Mouse (Mus musculus) MEL-GATA-1-ER (cell line): ENCODE data around the gene Orm3.

Experiments
- DNase-seq: peaks from one replicate; pipeline ENCODE4 v3.0.0-alpha.2; 2012; ENCODE audit warnings: low read depth; ENCODE audit errors: extremely low read depth

Gene Orm3

GRCm38 (mm10) chr4:63401620-63402019, 45.7 kb downstream of the Orm3 start:
- DNase-seq = peak; percentile 56

DNA sequence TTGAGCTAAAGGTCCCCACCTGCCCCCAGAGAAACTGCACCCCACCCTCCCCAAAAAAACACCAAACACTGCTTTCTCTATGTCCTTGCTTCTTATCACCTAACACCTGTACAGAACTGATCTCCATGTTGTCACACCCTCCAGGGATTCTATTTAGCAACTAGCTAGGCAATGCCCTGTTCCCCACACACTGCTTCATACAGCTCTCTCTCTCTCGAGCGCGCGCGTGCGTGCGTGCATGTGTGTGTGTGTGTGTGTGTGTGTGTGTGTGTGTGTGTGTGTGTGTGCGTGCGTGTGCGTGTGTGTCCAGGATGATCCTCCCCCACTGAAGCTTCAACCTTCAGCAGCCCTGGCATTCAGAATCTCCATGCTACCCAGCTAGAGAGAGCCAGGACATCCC, 46.1 kb downstream of the Orm3 start:
- no peak for DNase-seq

DNA sequence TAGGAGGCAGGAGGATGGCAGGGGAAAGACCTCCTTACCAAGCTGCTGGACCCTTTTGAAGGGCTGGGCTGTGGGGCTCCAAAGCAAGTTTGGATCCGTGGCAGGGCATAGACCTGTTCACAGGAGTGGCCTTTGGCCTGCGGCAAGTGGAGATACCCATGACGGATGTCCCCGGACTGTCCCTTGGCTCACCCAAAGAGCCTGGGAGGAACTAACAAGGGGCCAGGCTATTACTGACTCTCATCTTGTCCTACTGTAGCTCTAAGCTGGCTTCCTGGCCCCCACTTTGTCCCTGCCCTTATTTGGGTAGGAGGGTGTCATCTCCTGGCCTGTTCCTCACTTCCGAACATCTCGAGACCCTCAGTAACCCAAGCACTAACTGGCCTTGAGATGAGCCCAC, 46.6 kb downstream of the Orm3 start:
- no peak for DNase-seq

DNA sequence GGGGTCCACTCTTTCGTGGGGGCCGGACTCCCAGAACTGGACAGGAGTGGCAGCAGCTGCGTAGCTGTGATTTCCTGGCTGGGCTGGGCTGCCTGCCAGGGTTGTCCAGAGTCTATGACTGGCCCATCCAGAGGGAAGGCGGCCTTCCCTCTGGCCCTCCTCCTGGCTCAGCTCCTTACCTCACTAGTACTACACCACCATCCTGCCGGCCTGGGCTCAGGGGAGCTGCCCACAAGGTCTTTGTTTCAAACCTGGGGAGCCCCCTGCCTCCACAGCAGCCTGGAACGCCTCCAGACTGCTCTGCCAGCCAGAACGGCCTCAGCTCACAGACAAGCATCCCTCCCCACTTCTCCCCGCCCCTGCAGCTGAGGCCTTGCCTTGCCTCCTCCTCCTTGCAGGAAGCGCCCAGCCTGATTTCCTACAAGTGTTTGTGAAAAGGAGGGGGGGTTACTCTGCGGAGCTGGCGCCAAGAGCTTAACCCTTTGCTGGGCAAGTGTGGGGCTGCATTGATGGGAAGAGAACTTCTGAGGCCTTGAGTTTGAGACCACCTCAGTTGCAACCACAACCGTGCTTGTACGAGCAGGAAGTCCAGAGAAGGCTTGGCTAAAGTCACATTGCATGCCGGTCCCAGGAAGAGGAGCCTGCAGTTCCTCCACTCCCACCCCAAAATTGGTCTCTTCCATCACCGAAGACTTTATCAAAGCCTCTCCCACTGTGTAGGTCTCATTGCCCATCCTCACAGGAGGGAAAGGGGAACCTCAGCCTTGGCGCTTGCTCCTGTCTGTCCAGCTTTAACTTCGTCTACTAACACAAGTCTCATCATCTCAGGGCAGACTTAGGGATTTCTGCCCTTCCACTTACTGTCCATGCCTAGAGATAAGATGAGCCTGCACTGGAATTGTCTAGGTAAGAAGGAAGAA, 47.3 kb downstream of the Orm3 start, which contains the start of gene Akna:
Akna (minus strand) TSS at position 315 of the 920 bp plus-strand sequence.
- peak; percentile 59 for DNase-seq

DNA sequence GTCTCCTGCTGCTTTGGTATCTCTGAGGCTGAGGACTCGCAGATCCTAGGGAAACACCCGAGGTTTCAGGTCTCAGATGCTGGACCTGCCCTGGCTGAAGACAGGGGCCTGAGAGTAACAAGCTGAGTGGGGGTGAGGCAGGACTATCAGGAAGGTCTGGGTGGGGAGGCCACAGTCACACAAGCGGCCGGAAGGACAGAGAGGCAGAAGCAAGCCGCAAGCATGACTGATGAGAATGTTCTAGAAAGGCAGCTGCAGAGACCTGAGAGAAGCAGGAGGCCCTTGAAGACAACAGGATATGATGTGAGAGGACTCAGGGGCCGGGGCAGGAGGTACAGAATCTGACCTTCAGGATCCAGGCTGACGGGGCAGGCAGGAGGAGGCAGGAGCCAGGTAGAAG, 48.2 kb downstream of the Orm3 start:
- no peak for DNase-seq

GRCm38 (mm10) chr4:63405051-63405450, 49.1 kb downstream of the Orm3 start:
- no peak for DNase-seq

GRCm38 (mm10) chr4:63405683-63406082, 49.7 kb downstream of the Orm3 start:
- no peak for DNase-seq

DNA sequence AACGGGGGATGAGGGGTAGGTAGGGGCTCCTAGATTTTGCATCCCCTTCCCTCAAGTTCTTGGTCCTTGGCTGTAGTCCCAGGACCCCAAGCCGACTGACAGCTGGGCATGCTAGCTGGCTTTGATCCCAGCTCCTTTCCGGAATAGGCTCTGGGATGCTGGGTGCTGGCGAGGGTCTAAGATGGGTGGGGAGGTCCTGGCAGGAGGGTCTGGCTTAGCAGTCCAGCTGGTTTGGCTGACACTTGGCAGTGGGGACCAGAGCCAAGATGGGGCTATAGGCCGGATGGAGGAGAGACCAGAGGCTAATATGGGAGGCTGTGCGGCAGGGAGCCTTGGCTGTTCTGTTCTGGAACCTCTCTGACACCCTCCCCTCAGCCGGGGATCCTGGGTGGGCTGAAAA, 52.3 kb downstream of the Orm3 start:
- DNase-seq = no peak

DNA sequence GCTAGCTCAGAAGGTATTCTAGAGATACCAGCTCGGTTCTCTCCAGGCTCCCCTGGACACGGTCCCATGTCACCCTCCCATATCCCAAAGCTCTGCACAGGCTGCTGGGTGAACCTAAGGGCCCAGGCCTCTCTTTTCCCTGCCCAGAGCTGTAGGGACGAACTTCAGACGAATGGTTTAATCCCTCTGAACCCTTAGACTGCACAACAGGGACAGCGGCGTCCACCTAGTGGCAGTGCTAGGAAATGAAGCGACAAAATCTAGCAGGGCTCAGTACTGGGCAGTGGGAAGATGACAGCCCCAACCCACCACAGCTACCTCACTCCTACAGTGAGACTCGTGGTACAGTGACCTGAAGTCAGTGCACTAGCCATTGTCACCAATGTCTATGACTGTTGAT, 52.7 kb downstream of the Orm3 start:
- DNase-seq = peak; percentile 54
